Mouse (Mus musculus): ENCODE measurements around the gene Samd8.

Samd8 gene

GRCm38 (mm10) chr14:21750008-21750880 lies at the start of gene Samd8:
Samd8 (plus strand) TSS chr14:21750531.
- DNase-seq (ENCODE audit: low read depth, low spot score): peak; percentile 90

- DNase-seq (ENCODE audit: low read depth, low spot score): no peak
These were observed 47.6 kb upstream of the Samd8 start for GRCm38 (mm10) chr14:21702691-21703090.

- no peak for DNase-seq (ENCODE audit: low read depth, low spot score)
These were observed 47.1 kb upstream of the Samd8 start for GRCm38 (mm10) chr14:21703255-21703654.

GRCm38 (mm10) chr14:21705462-21705861 lies 44.9 kb upstream of the Samd8 start:
- DNase-seq (ENCODE audit: low read depth, low spot score): no peak

- no peak for DNase-seq (ENCODE audit: low read depth, low spot score)
These were observed 43.4 kb upstream of the Samd8 start for GRCm38 (mm10) chr14:21706759-21707571.

- DNase-seq (ENCODE audit: low read depth, low spot score): no peak
These were observed 40.8 kb upstream of the Samd8 start for GRCm38 (mm10) chr14:21709545-21709944.

- no peak for DNase-seq (ENCODE audit: low read depth, low spot score)
These were observed 39.1 kb upstream of the Samd8 start for GRCm38 (mm10) chr14:21711231-21711630.

- no peak for DNase-seq (ENCODE audit: low read depth, low spot score)
These were observed 35.8 kb upstream of the Samd8 start, which contains the start of gene Dupd1 for GRCm38 (mm10) chr14:21714486-21714885. Dupd1 (minus strand) TSS chr14:21714576.

- DNase-seq (ENCODE audit: low read depth, low spot score): no peak
These were observed 30.5 kb upstream of the Samd8 start for GRCm38 (mm10) chr14:21719646-21720383.

- DNase-seq (ENCODE audit: low read depth, low spot score): no peak
These were observed 29.7 kb upstream of the Samd8 start for GRCm38 (mm10) chr14:21720430-21721205.

- no peak for DNase-seq (ENCODE audit: low read depth, low spot score)
These were observed 28.2 kb upstream of the Samd8 start for GRCm38 (mm10) chr14:21722021-21722698.

- no peak for DNase-seq (ENCODE audit: low read depth, low spot score)
These were observed 21.1 kb upstream of the Samd8 start for GRCm38 (mm10) chr14:21729031-21729732.

GRCm38 (mm10) chr14:21729936-21730335 lies 20.4 kb upstream of the Samd8 start:
- no peak for DNase-seq (ENCODE audit: low read depth, low spot score)

- DNase-seq (ENCODE audit: low read depth, low spot score): no peak
These were observed 17.0 kb upstream of the Samd8 start for GRCm38 (mm10) chr14:21733131-21733905.

GRCm38 (mm10) chr14:21740345-21740744 lies 10.0 kb upstream of the Samd8 start:
- no peak for DNase-seq (ENCODE audit: low read depth, low spot score)

- DNase-seq (ENCODE audit: low read depth, low spot score): no peak
These were observed 9.0 kb upstream of the Samd8 start for GRCm38 (mm10) chr14:21741314-21741713.

- peak; percentile 67 for DNase-seq (ENCODE audit: low read depth, low spot score)
These were observed 8.5 kb upstream of the Samd8 start for GRCm38 (mm10) chr14:21741786-21742185.

- DNase-seq (ENCODE audit: low read depth, low spot score): no peak
These were observed 7.9 kb upstream of the Samd8 start for GRCm38 (mm10) chr14:21742441-21742840.

- DNase-seq (ENCODE audit: low read depth, low spot score): no peak
These were observed 6.2 kb upstream of the Samd8 start for GRCm38 (mm10) chr14:21744169-21744568.

Measured in CD4-positive helper T cell, adult 2 months (primary cell).